Mouse (Mus musculus): ENCODE data around the gene Myo16.

The Myo16 gene

DNA sequence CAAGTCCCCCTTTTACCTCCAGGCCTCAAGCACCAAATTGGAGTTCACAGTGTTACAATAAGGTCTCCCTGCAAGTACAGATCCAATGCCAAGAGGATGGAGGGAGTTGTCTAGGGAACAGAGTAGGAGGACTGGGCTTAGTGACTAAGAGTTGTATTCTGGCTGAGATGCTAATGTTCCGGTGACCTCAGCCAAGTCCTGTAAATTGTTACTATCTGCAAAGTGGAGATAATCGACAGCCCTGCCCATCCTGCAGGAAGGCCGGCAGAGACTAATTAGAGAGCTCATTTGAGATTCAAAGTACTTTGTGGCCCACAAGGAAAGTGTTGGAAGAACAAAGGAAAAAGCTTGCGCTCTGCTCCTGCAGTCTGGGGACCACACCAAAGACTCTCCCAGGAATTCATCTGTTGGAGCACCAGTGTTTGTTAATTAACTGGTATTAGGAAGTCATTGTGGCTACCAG is 512.1 kb downstream of the Myo16 start:
- no peak for DNase-seq (ENCODE audit: low spot score in 2 of 2)

DNA sequence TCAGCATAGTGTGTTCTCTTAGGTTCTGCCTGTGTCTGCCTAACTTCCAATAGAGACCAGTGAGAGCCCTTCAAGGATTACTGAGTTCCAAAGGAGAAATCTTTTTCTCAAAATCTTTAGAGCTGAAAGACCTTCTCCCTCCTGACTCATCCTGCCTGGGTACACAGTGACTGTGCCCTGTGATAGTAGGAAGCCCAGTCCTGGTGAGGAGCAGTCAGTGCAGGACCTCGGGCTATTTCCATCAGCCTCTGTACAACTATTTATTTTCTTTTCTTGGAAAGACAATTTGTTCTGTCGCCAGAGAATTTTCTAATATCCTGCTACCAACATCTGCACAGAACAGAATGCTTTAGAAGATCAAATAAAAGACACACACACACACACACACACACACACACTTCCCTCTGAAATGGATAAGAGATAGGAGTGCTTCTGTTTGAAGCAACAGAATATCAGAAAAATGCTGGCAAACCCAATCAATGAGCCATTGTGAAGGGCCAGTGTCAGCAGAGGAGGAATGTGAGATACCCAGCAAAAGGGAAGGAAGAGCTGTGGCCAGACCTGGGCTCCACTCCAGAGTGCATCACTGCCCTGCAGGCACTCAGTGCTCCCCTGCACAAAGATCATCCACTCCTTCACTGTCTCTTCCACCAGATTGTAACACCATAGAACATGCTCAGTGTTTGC is 518.3 kb downstream of the Myo16 start:
- DNase-seq (ENCODE audit: low spot score in 2 of 2) = no peak

DNA sequence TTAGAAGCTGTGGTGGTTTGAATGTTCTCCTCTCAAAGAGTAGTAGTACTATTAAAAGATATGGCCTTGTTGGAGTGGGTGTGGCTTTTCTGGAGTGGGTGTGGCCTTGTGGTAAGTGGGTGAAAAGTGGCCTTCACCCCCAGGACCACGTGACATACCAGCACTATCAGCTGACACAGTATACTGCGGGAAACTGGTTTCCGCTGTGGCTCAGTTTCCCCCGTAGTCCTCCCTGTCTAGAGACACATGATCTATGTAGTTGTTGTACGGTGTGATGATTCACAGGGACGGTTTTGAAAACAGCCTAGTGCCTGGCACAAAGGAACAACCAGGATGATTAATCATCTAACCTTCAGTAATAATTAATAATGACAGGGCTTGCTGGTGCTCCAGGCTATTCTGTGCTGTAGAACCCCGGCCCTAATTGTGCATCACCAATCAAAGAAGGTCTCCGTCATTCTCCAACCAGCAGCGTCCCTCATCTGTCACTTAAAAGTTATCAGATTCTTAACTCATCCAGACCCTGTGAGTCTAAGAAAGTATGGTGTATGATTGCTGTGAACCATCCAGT is 524.2 kb downstream of the Myo16 start:
- no peak for DNase-seq (ENCODE audit: low spot score in 2 of 2)

DNA sequence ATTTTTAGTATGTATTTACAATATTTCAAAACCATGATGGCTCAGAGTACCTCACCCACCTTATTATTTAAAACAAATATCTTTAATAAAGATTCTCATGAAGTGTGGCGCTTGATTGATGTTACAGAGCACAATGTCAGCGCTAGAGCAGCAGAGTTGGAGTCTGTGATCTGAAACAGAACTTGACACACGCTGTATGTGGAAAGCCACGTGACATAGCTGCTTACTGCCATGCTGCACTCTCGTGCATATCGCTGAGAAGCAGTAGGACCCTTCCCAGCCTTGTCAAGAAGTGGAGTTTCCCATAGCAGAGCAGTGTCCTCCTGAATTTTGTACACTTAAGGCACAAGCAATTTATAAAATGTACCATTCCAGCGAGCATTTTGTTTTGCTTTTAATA is 528.2 kb downstream of the Myo16 start:
- no peak for DNase-seq (ENCODE audit: low spot score in 2 of 2)

DNA sequence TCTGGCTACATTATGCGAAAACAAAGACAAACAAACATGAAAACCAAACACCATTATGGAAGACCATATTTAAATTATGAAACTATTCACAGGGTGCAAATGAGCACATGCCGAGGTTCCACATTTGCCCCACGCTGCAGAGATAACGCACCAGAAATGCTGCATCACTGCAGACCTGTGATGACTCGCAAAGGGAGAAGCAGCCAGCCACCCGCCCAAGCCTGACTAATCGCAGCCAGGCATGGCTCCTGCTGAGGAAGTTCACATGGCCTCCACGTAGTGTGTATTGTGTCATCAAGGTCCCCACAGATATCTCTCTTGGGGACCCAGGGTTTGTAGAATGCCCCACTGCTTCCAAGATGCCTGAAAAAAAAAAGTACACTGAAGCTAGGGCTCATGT is 529.4 kb downstream of the Myo16 start:
- DNase-seq (ENCODE audit: low spot score in 2 of 2) = no peak
